Mouse (Mus musculus) monocyte, adult 2 months (primary cell): ENCODE data around the gene Gins2.
A peak's percentile ranks its signal among the peaks of the same experiment; 100 is the strongest.

ENCODE experiments used
- DNase-seq, 2 experiments: peaks; one replicate each; pipeline ENCODE4 v3.0.0; 2022; ENCODE audit warnings: low spot score in 2 of 2, low read depth in 1 of 2

Gene Gins2

DNA sequence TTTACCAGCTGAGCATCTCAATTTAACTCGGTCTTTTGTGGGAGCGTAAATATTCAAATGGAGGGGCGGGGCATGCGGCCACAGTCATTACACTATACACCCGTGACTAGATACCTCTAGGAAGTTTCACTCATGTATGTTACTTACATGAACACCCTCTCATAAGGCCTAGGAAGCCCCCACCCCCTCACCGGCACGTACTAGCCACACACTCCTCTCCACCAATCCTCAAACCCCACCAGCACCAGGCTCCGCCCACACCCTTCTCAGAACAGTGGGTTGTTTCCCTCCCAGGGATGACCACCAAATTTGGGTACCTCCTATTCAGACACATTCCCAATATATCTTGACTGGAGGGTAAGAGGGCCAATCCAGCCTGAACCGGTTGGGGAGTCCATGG, 18.4 kb upstream of the Gins2 start:
- no peak for DNase-seq

DNA sequence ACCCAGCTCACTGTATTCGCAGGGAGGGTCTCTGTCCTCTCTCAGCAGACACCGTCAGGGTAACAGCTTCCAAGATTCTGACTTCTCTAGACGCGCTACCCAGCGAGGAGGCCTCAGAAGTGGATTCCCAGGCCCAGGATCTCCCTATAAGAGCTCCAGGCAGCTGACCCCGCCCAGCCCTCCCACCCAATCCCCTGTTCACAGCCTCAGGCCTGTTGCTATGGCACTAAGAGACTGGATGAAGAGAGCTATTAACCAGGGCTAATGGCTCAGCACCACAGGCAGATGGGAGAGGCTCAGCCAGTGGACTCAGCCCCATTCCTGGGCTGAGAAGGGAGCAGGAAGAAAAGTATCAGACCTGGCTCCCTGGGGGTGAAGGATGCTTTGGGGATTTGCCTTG, 13.6 kb upstream of the Gins2 start:
- DNase-seq = no peak

DNA sequence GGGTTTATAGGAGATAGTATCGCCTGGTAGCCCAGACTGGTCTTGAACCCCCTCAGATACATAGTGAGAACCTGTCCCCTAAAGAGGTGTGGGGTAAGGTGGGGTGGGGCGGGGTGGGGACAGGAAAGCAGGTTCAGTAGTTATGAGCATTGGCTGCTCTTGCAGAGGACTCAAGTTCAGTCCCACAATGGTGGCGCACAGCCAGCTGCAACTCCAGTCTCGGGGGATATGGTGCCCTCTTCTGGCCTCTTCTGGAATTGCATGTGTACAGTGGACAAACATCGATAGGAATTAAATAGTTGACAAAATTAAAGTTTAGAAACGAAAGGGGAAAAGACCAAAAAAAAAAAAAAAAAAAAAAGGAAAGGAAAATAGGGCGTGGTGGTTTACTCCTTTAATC, 10.4 kb upstream of the Gins2 start:
- DNase-seq = peak in 1 of 2 experiments; percentile 67

DNA sequence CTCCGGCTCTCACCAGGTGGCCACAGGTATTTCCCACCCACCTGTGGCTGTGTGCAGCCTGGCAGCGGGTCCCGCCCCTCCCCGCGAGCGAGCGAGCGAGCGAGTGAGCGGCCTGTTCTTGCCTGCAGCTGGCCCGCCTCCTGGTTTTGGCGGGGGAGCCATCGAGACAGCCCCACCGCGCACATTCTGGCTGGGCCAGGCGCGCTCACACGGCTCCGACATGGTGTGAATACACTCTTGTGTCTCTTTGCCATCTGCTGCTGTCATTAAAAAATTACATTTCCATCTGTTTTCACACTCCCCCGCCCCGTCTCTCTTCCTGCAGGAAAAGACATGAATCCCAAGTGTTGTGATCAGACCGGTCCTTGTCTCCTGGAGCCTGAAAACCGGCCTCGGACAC, 9.5 kb upstream of the Gins2 start:
- DNase-seq = no peak

DNA sequence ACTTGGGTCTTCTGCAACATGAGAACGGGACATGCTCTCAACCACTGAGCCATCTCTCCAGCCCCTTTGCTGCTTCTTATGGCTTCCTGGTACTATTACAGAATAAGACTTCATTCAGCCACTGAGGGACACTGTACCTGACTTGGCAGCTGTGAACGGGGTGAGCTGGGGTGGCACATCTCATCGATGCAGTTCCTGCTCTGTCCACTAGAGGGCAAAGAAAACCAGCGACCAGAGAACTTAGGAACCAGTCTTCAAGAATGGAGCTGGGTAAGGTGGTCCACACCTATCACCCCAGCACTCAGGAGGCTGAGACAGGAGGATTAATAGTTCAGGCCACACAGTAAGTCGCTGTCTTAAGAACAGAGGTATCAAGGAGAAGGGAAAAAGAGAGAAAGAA, 6.9 kb upstream of the Gins2 start:
- DNase-seq = peak in 1 of 2 experiments; percentile 22

DNA sequence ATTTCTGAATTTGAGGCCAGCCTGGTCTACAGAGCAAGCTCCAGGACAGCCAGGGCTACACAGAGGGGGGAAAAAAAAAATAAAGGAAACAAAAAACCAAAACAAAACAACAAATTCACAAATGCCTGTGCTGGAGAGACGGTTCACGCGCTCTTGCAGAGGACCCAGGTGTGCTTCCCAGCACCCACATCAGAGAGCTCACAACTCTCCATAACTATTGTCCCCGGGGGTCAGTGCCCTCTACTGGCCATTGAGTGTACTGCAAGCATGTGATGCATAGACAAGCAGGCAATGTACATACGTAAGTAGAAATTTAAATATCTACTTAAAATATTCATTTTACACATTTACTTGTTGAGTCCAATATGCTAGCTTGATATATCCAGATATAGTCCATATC, 5.5 kb upstream of the Gins2 start:
- DNase-seq = no peak

DNA sequence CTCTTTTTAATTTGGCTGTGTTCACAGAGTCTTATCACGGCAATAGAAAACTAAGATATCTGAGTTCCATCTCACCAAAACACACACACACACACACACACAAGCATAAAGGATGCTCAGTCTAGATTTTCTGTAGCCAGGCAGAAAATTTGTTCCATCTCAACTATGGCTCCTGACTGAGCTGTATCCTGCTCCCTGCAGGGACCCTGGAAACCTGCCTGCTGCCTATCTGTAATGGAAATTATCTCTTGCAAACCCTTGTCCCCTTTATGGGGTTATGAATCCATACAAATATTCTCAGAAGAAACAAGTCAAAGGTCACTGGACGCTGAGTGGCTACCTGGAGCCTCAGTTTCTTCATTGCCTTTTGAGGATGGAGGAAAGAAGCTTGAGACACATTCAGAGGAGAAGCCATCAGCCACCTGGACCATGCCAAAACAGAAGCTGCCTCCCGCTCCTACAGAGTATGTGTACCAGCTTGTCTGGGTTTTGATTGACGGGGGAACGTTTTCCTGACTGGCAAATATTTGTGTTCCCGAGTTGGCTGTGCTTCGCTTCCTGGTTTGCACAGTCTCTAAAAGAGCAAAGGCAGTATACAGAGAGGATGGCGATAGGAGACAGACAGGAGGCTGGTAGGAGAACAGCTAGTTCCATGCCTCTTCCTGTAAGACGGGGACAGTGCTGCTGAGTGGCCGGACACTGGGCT, 2.6 kb upstream of the Gins2 start:
- DNase-seq = no peak

DNA sequence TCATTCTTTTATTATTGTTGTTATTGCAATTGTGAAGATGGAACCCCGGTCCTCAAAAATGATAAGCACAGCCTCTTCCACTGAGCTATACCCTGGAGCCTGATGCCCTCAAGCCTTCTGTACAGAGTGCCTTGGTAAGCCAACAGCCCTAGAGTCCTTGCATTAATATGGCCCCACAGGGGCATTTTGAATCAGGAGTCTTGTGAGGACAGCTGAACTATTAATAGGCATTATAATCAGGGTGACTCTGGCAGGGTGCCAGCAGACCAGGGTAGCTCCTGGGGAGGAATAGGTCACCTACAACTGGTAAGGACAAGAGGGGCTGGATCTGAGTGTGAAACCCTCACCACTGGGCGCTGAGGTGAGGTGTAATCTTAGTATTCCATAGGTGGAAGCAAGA, 817 bp upstream of the Gins2 start:
- no peak for DNase-seq

DNA sequence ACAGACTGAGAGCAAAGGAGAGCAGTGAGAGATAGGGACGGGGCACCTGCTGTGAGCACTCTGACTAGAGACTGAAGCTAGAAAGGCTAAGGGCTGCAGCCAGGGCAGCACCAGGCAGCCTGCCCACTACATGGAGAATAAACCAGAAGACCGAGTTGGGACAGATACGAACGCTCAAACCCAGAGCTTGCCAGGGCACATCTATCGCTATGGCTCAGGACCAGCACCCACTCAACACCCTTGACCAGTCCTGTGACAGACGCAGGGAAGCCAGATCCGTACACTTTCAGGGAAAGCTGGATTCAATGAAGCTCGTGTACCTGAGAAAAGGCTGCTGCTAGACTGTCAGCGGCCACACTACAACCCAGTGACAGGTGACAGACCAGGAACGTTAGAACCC, 3.6 kb downstream of the Gins2 start:
- no peak for DNase-seq

DNA sequence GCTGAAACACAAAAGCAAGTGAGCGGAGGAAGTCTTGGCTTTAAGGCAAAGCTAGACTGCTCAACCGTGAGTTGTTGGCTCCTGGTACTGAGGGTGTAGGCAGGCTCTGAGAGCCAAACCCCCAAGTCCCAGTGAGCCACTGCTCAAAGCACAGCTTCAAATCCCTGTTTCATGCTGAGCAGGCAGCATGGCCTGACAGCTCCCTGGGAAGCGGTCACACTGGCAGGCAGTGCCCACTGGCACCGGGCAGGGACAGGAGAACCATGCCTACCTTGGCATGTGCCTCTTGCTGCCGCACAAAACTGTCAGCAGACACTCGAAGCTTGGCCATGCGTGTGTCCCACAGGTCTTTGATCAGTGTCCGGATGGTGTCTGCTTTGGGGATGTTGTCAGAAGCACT, 7.3 kb downstream of the Gins2 start:
- DNase-seq = no peak

DNA sequence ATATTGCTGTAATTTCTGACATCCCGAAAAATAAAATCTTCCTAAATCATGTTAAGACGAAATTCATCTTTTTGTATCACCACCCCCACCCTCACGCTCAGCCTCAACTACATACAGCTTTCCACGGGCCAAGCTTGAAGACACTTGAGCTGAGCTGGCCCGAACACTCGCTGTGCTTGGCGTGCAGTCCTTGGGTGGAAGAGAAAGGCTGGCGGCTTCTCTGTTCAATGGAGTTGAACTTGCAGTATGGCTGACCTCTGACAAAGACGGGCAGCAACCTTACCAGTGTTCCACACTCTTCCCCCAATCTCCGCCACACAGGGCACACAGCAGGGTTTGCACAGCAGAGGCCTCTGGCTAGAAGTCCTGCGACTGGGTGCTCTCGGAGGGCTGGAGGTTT, 7.8 kb downstream of the Gins2 start:
- DNase-seq = no peak

DNA sequence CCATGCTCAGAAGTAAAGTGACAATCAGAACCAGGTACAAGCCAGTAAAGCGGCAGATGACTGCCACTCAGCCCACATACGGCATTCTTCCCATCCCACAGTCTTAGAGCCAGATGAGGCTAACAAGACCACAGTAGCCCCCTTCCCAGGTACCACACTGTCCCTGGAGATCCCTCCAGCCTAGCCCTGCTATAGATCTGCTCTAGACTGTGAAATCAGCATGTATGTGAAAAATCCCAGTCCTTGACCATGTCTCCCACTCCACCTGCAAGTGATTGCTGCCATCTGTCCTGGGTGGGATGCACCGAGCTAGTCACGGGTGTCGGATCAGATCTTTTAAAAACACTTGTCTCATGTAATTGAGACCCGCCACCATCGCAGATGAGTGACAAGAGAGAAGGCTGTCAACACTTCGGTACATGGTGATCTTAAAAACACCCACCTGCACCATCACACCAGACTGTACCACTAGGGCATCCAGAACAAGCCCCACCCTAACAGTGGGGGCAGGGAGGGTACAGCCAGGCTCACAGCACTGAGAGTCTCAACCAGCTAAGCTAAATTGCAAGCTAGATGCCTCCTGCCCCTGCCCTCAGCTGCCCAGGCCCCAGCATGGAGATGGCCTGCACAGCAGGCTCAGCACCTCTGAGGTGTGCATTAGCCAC, 8.6 kb downstream of the Gins2 start:
- no peak for DNase-seq

DNA sequence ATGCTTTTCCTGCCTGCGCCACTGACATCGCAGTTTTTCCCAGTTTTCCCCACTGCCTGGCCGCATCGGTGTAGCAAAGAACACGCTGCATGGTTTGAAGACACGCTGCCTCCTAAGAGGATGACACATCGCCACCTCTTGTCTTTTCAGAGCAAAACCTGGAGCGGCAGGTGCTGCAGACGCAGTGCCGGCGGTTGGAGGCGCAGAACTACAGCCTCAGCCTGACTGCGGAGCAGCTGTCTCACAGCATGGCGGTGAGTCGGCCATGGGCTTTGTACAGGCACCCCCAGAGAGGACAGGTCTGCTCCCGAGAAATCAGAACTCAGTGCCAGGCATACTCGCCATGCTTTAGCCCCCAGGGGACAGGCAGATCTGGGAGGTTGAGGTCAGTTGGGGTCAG, 11.3 kb downstream of the Gins2 start:
- DNase-seq = no peak

DNA sequence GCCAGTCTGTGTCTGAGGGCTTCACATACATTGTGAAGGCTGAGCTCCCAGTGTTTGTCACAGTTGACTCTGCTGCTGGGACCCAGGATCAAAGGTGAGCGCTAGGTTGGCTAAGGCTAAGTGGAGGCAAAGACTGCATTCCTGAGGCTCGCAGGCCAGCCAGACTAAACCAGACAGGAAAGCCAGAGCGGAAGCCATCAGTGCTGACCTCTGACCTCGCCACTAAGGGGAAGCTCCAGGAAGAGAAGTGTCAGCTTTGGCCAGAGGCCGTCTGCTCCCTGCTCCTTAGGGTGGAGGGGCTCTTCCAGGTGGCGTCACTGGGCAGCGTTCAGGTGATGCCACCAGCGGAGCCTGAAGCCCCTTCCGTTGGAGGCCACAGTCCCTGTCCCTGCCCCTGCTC, 13.3 kb downstream of the Gins2 start:
- DNase-seq = no peak

DNA sequence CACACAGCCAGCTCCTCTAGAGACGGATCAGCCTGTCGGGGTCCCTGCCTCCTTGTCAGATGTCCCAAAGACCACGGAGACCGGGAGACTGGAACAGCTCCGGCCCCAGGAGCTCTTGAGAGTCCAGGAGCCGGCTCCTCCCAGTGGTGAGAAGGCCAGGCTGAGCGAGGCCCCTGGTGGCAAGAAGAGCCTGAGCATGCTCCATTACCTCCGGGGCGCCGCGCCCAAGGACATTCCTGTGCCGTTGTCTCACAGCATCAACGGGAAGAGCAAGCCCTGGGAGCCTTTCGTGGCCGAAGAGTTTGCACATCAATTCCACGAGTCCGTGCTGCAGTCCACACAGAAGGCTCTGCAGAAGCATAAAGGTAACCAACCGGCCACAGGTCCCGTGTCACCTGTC, 14.2 kb downstream of the Gins2 start:
- DNase-seq = no peak

DNA sequence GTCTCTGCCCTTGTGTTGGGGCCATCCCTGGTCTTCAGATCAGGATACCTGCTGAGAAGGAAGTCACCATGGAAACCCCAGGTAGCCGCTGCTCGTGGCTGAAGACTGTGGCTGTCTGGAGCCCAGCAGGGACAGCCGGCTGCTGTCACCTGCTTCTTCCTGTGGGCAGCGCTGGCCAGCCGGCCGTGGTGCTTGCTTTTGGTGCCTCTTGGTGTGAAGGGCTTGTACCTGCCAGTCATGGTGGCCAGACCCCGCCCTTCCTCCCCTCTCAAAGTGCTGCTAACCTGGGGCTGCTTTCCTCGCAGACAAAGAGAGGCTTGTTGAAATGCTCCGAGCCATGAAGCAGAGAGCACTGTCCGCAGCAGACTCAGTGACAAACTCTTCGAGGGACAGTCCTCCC, 15.2 kb downstream of the Gins2 start:
- DNase-seq = no peak

DNA sequence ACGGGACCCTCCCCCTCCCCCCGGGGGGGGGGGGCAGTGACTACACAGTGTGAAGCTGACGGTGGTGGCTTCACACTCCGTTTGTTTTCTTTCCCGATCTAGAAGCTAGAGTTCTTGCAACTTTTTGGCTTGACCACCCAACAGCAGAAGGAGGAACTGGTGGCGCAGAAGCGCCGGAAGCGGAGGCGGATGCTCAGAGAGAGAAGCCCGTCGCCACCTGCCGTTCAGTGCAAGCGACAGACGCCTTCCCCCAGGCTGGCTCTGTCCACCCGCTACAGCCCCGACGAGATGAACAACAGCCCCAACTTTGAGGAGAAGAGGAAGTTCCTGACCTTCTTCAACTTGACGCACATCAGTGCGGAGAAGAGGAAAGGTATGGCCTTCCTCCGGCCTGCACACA, 16.6 kb downstream of the Gins2 start:
- peak in 1 of 2 experiments; percentile 35 for DNase-seq

DNA sequence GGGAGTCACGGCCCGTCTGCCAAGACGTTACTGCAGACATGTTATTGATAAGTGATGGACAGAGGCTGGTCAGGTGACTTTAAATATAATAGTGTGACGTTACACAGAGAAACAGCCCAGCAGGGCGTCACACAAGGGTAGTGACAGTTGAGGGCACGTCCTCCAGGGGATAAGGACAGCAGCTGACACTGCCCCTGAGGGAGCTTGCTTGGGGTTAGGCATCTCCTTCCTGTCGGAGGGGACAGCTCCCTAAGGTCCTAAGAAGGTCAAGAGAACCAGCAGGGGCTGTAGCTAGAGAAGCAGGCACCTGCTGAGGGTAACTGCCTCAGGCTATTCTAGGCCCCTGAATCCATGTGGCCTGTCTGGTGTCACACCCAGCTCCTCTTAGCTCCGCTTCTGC, 17.5 kb downstream of the Gins2 start:
- DNase-seq = no peak

DNA sequence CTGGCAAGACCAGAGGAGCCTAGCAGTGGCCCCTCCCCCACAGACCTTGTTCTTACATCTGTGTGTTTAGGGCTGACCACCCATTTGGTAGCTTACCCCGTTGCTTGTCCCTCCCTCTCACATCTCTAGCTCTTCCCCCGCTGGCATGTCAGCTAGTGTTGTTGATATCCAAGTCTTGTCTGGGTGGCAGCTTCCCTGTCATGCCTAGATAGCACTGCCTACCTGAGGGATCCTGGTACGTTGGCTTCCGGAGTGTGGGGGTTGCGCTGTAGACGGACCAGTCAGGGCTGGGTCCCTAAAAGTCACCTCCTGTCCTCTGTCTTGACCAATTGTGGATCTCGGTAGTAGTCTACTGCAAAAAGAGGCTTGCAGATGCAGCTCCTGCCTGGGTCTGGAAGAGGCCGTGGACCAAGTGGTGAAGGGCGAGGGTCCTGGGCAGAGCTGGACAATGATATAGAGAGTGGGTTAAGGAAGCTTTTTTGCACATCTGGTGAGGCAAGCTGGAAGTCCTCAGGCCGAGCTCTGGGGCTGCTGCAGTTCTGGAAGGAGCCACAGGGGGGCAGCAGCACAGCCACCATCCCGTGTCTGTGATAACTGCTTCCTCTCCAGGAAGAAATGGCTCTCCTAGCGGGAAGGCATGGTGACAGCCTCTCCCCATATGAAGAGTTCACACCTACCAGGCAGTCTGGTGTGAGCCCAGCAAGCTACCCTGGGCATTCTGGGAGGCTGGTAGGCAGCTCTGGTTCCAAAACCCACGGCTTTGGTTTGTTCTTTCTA, 19.0 kb downstream of the Gins2 start:
- DNase-seq = peak in 1 of 2 experiments; percentile 63

DNA sequence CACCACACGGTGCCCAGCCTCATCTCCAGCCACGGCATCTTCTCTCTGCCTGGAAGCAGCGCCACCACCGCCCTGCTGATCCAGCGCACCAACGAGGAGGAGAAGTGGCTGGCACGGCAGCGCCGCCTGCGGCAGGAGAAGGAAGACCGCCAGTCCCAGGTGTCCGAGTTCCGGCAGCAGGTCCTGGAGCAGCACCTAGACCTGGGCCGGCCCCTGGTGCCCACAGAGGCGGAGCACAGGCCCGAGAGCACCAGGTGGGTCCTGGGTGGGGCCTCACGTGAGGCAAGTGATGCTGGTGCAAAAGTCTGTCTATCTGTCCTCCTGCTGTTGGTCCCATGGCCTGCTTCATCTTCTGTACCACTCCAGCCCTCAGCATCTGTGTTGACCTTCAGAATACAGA, 20.0 kb downstream of the Gins2 start:
- no peak for DNase-seq

DNA sequence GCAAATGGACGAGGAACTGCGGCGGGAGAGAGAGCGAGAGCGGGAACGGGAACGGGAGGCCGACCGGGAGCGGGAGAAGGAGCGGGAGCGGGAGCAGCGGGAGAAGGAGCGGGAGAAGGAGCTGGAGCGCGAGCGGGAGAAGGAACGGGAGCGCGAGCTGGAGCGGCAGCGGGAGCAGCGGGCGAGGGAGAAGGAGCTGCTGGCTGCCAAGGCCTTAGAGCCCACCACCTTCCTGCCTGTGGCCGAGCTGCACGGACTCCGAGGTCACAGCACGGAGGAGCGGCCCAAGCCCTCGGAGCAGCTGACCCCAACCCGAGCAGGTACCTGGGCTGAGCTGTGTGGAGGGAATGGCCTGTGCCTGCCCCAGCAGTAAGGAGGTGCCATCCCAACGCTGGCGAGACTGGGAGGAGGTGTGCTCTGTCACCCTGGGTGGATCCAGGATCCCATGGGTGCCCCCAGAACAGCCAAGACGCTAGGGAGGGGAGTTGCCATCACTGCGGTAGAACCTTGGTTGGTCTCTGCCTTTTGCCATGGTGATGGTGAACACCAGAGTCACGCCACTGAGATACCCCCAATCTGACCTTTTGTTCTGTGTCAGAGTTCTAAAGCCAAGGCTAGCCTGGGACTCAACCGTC, 20.8 kb downstream of the Gins2 start:
- no peak for DNase-seq

DNA sequence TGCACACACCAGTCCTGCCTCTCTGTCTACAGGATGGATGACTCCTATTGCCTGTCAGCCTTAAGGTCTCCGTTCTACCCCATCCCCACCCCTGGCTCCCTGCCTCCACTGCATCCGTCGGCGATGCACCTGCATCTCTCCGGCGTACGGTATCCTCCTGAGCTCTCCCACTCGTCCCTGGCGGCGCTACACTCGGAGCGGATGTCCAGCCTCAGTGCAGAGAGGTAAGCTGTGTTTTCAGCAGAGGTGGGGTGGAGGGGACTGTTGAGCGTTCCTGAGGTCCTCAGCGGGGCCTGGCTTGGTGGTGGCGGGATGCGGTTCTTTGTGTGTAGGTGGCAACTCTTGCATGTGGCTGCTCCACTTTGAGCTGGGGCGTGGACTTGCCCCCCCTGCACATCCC, 21.4 kb downstream of the Gins2 start:
- no peak for DNase-seq
